Mouse (Mus musculus): ENCODE measurements at regions not wholly inside any gene's neighbourhood (a gene's known extent, or its start where the extent isn't known, plus 50 kb on each side); places are given as distances from the start of the nearest gene placed in this dataset.
A peak's percentile ranks its signal among the peaks of the same experiment; 100 is the strongest.
"Not testable (repeated sequence)": the region's sequence is repeated elsewhere in the genome, so short reads cannot be mapped to it uniquely, and the experiment has no call there.

GRCm38 (mm10) chr12:15455744-15456143, 361.0 kb downstream of the Trib2 start:
- Histone ChIP-seq H3K4me2 (ENCODE audit: low read depth) (no peak overlapping the region), H3K9me3 (ENCODE audit: low read length) (no peaks in the 10 kb centered on the region), H3K27me3 (ENCODE audit: insufficient read depth, low read length) (no peaks in the 10 kb centered on the region), H3K4me3 (ENCODE audit: low read depth, low read length) (no peak overlapping the region), H3K27ac (ENCODE audit: low read depth, low read length) (no peak overlapping the region), H3K9ac (no peak overlapping the region), H3K4me1 (ENCODE audit: insufficient read depth) (no peaks in the 10 kb centered on the region), H3K36me3 (ENCODE audit: insufficient read depth) (no peaks in the 10 kb centered on the region)
- 85% methylated on average over 2 of the region's 2 CpGs for WGBS
- no peak for TF ChIP-seq CTCF (IDR thresholded peaks at IDR 0.05; ENCODE audit: low read depth)
- DNase-seq (no peak), ATAC-seq (no peak)

GRCm38 (mm10) chr12:15449484-15449883, 367.2 kb downstream of the Trib2 start:
- 80% methylated on average over 4 of the region's 4 CpGs for WGBS
- no peak for TF ChIP-seq CTCF (IDR thresholded peaks at IDR 0.05; ENCODE audit: low read depth)
- DNase-seq (no peak), ATAC-seq (no peak)
- H3K36me3 ChIP-seq (ENCODE audit: insufficient read depth) = no peaks in the 10 kb centered on the region
- H3K4me2 ChIP-seq (ENCODE audit: low read depth) = no peak overlapping the region
- no peak overlapping the region for H3K27ac ChIP-seq (ENCODE audit: low read depth, low read length)
- no peaks in the 10 kb centered on the region for H3K27me3 ChIP-seq (ENCODE audit: insufficient read depth, low read length)
- H3K9ac ChIP-seq = no peak overlapping the region
- H3K4me3 ChIP-seq (ENCODE audit: low read depth, low read length) = no peak overlapping the region
- no peaks in the 10 kb centered on the region for H3K4me1 ChIP-seq (ENCODE audit: insufficient read depth)
- H3K9me3 ChIP-seq (ENCODE audit: low read length) = no peaks in the 10 kb centered on the region

- no peaks in the 10 kb centered on the region for H3K36me3 ChIP-seq (ENCODE audit: insufficient read depth)
- H3K27me3 ChIP-seq (ENCODE audit: insufficient read depth, low read length) = no peaks in the 10 kb centered on the region
- H3K9ac ChIP-seq = no peak overlapping the region
- no peaks in the 10 kb centered on the region for H3K4me1 ChIP-seq (ENCODE audit: insufficient read depth)
- H3K4me2 ChIP-seq (ENCODE audit: low read depth) = no peak overlapping the region
- WGBS = 13% methylated on average over 4 of the region's 4 CpGs
- H3K4me3 ChIP-seq (ENCODE audit: low read depth, low read length) = no peak overlapping the region
- peak; percentile 88 for DNase-seq
- TF ChIP-seq CTCF (IDR thresholded peaks at IDR 0.05; ENCODE audit: low read depth) = peak; percentile 70
- H3K27ac ChIP-seq (ENCODE audit: low read depth, low read length) = no peak overlapping the region
- ATAC-seq = peak; percentile 62; the same call in 1 of the 2 replicates
- H3K9me3 ChIP-seq (ENCODE audit: low read length) = no peaks in the 10 kb centered on the region
Measured at GRCm38 (mm10) chr12:15416180-15416766, 400.4 kb downstream of the Trib2 start.

GRCm38 (mm10) chr12:15410419-15410818, 406.3 kb downstream of the Trib2 start:
- no peaks in the 10 kb centered on the region for H3K4me1 ChIP-seq (ENCODE audit: insufficient read depth)
- H3K9me3 ChIP-seq (ENCODE audit: low read length) = no peaks in the 10 kb centered on the region
- TF ChIP-seq CTCF (IDR thresholded peaks at IDR 0.05; ENCODE audit: low read depth) = no peak
- no peak overlapping the region for H3K4me2 ChIP-seq (ENCODE audit: low read depth)
- H3K9ac ChIP-seq = no peak overlapping the region
- 19% methylated on average over 3 of the region's 3 CpGs for WGBS
- no peaks in the 10 kb centered on the region for H3K36me3 ChIP-seq (ENCODE audit: insufficient read depth)
- no peak for ATAC-seq
- no peak for DNase-seq
- H3K27me3 ChIP-seq (ENCODE audit: insufficient read depth, low read length) = no peaks in the 10 kb centered on the region
- no peak overlapping the region for H3K4me3 ChIP-seq (ENCODE audit: low read depth, low read length)
- no peak overlapping the region for H3K27ac ChIP-seq (ENCODE audit: low read depth, low read length)

GRCm38 (mm10) chr12:15407577-15407976, 409.1 kb downstream of the Trib2 start:
- H3K27me3 ChIP-seq (ENCODE audit: insufficient read depth, low read length); H3K4me2 ChIP-seq (ENCODE audit: low read depth); ATAC-seq; H3K27ac ChIP-seq (ENCODE audit: low read depth, low read length); H3K9me3 ChIP-seq (ENCODE audit: low read length); H3K36me3 ChIP-seq (ENCODE audit: insufficient read depth); H3K4me3 ChIP-seq (ENCODE audit: low read depth, low read length); H3K9ac ChIP-seq; H3K4me1 ChIP-seq (ENCODE audit: insufficient read depth); DNase-seq: not testable (repeated sequence)
- 83% methylated on average over 3 of the region's 3 CpGs for WGBS

GRCm38 (mm10) chr12:15392641-15393040, 424.1 kb downstream of the Trib2 start:
- H3K27me3 ChIP-seq (ENCODE audit: insufficient read depth, low read length) = no peaks in the 10 kb centered on the region
- H3K9ac ChIP-seq = no peak overlapping the region
- H3K4me3 ChIP-seq (ENCODE audit: low read depth, low read length) = no peak overlapping the region
- H3K9me3 ChIP-seq (ENCODE audit: low read length) = no peaks in the 10 kb centered on the region
- DNase-seq (no peak), ATAC-seq (no peak; the same call in 1 of the 2 replicates)
- no peak overlapping the region for H3K27ac ChIP-seq (ENCODE audit: low read depth, low read length)
- no peaks in the 10 kb centered on the region for H3K36me3 ChIP-seq (ENCODE audit: insufficient read depth)
- WGBS = 33% methylated on average over 3 of the region's 3 CpGs
- H3K4me1 ChIP-seq (ENCODE audit: insufficient read depth) = no peaks in the 10 kb centered on the region
- no peak overlapping the region for H3K4me2 ChIP-seq (ENCODE audit: low read depth)
- TF ChIP-seq CTCF (IDR thresholded peaks at IDR 0.05; ENCODE audit: low read depth) = no peak

GRCm38 (mm10) chr12:15388574-15388973, 428.1 kb downstream of the Trib2 start:
- no peak overlapping the region for H3K4me3 ChIP-seq (ENCODE audit: low read depth, low read length)
- no peaks in the 10 kb centered on the region for H3K27me3 ChIP-seq (ENCODE audit: insufficient read depth, low read length)
- H3K9ac ChIP-seq = no peak overlapping the region
- H3K36me3 ChIP-seq (ENCODE audit: insufficient read depth) = no peaks in the 10 kb centered on the region
- TF ChIP-seq CTCF (IDR thresholded peaks at IDR 0.05; ENCODE audit: low read depth) = no peak
- H3K4me2 ChIP-seq (ENCODE audit: low read depth) = no peak overlapping the region
- 77% methylated on average over 1 of the region's 1 CpGs for WGBS
- H3K4me1 ChIP-seq (ENCODE audit: insufficient read depth) = no peaks in the 10 kb centered on the region
- no peak overlapping the region for H3K27ac ChIP-seq (ENCODE audit: low read depth, low read length)
- H3K9me3 ChIP-seq (ENCODE audit: low read length) = no peaks in the 10 kb centered on the region
- ATAC-seq = no peak
- no peak for DNase-seq
